Mouse (Mus musculus): Measurements from ENCODE around the gene Stx19. TPM values are rescaled to one million over a fixed set of nuclear protein-coding genes. Genes with fewer than 3 reads are reported as not detected.

The Stx19 gene
- polyA plus RNA-seq, 1 experiment from 2014 or later = 0.36 TPM

GRCm38 (mm10) chr16:62813790-62814189 lies 686 bp upstream of the Stx19 start:
- H3K9me3 ChIP-seq (replicated peaks) = no peaks in the 10 kb centered on the region
- no peaks in the 10 kb centered on the region for H3K4me1 ChIP-seq
- H3K36me3 ChIP-seq = 0 out of 2 replicates have a peak, but pooled peaks cover 4% of the 10 kb centered on the region
- 80% methylated on average over 5 of the region's 5 CpGs for WGBS
- no peak overlapping the region for H3K4me3 ChIP-seq
- no peak for DNase-seq (ENCODE audit: low spot score)
- H3K27ac ChIP-seq (replicated peaks) = no peak overlapping the region
- no peaks in the 10 kb centered on the region for H3K27me3 ChIP-seq (ENCODE audit: low read depth, poor library complexity, severe bottlenecking)

GRCm38 (mm10) chr16:62822472-62822871 lies 8.0 kb downstream of the Stx19 start:
- 92% methylated on average over 6 of the region's 6 CpGs for WGBS
- H3K36me3 ChIP-seq = 0 out of 2 replicates have a peak, but pooled peaks cover 4% of the 10 kb centered on the region
- no peak overlapping the region for H3K4me3 ChIP-seq
- H3K27ac ChIP-seq (replicated peaks) = no peak overlapping the region
- H3K9me3 ChIP-seq (replicated peaks) = no peaks in the 10 kb centered on the region
- DNase-seq (ENCODE audit: low spot score) = no peak
- no peaks in the 10 kb centered on the region for H3K27me3 ChIP-seq (ENCODE audit: low read depth, poor library complexity, severe bottlenecking)
- H3K4me1 ChIP-seq = 0 out of 2 replicates have a peak, but pooled peaks cover 6% of the 10 kb centered on the region

- Histone ChIP-seq H3K27ac (replicated peaks) (no peak overlapping the region), H3K9me3 (replicated peaks) (no peaks in the 10 kb centered on the region), H3K36me3 (0 out of 2 replicates have a peak, but pooled peaks cover 4% of the 10 kb centered on the region), H3K4me1 (0 out of 2 replicates have a peak, but pooled peaks cover 6% of the 10 kb centered on the region), H3K4me3 (no peak overlapping the region), H3K27me3 (ENCODE audit: low read depth, poor library complexity, severe bottlenecking) (no peaks in the 10 kb centered on the region)
- no peak for DNase-seq (ENCODE audit: low spot score)
- 78% methylated on average over 12 of the region's 12 CpGs for WGBS
Measured at GRCm38 (mm10) chr16:62826156-62827001, 11.9 kb downstream of the Stx19 start.

GRCm38 (mm10) chr16:62832027-62832426 lies 17.6 kb downstream of the Stx19 start:
- Histone ChIP-seq H3K36me3 (no peaks in the 10 kb centered on the region), H3K4me1 (peaks cover 3% of the 10 kb centered on the region; the same call in 1 of the 2 replicates), H3K4me3 (no peak overlapping the region), H3K27me3 (ENCODE audit: low read depth, poor library complexity, severe bottlenecking) (no peaks in the 10 kb centered on the region), H3K27ac (replicated peaks) (no peak overlapping the region), H3K9me3 (replicated peaks) (no peaks in the 10 kb centered on the region)
- 92% methylated on average over 2 of the region's 2 CpGs for WGBS
- no peak for DNase-seq (ENCODE audit: low spot score)

GRCm38 (mm10) chr16:62832481-62832880 lies 18.0 kb downstream of the Stx19 start:
- 23% methylated on average over 4 of the region's 4 CpGs for WGBS
- Histone ChIP-seq H3K36me3 (no peaks in the 10 kb centered on the region), H3K9me3 (replicated peaks) (no peaks in the 10 kb centered on the region), H3K4me1 (peaks cover 3% of the 10 kb centered on the region; the same call in 1 of the 2 replicates), H3K27me3 (ENCODE audit: low read depth, poor library complexity, severe bottlenecking) (no peaks in the 10 kb centered on the region), H3K4me3 (no peak overlapping the region), H3K27ac (replicated peaks) (no peak overlapping the region)
- DNase-seq (ENCODE audit: low spot score) = peak; percentile 30

- 77% methylated on average over 3 of the region's 3 CpGs for WGBS
- no peak for DNase-seq (ENCODE audit: low spot score)
- peaks cover 3% of the 10 kb centered on the region; the same call in 1 of the 2 replicates for H3K4me1 ChIP-seq
Measured at GRCm38 (mm10) chr16:62834016-62834735, 19.7 kb downstream of the Stx19 start.

GRCm38 (mm10) chr16:62845341-62845740 lies 30.9 kb downstream of the Stx19 start:
- no peaks in the 10 kb centered on the region for H3K9me3 ChIP-seq (replicated peaks)
- DNase-seq (ENCODE audit: low spot score) = no peak
- no peak overlapping the region for H3K27ac ChIP-seq (replicated peaks)
- H3K4me1 ChIP-seq = peaks cover 25% of the 10 kb centered on the region
- H3K36me3 ChIP-seq = no peaks in the 10 kb centered on the region
- H3K4me3 ChIP-seq = no peak overlapping the region
- no peaks in the 10 kb centered on the region for H3K27me3 ChIP-seq (ENCODE audit: low read depth, poor library complexity, severe bottlenecking)
- WGBS = 90% methylated on average over 6 of the region's 6 CpGs

More at GRCm38 (mm10) chr16:62834016-62834735, 19.7 kb downstream of the Stx19 start:
- Histone ChIP-seq H3K9me3 (replicated peaks) (no peaks in the 10 kb centered on the region), H3K4me3 (no peak overlapping the region), H3K27me3 (ENCODE audit: low read depth, poor library complexity, severe bottlenecking) (no peaks in the 10 kb centered on the region), H3K36me3 (no peaks in the 10 kb centered on the region), H3K27ac (replicated peaks) (no peak overlapping the region)

- DNase-seq (ENCODE audit: low spot score) = peak; percentile 93
- under 1% methylated on average over 51 of the region's 52 CpGs for WGBS
- Histone ChIP-seq H3K27ac (replicated peaks) (peak within 1 kb of the TSS; percentile 89), H3K9me3 (replicated peaks) (no peaks in the 10 kb centered on the region), H3K36me3 (no peaks in the 10 kb centered on the region), H3K4me3 (peak within 1 kb of the TSS; percentile 91), H3K27me3 (ENCODE audit: low read depth, poor library complexity, severe bottlenecking) (no peaks in the 10 kb centered on the region), H3K4me1 (peaks cover 23% of the 10 kb centered on the region)
Measured at GRCm38 (mm10) chr16:62846498-62847312, 32.2 kb downstream of the Stx19 start, which contains the start of gene Arl13b. Gene Arl13b (minus strand): TSS chr16:62847040.

GRCm38 (mm10) chr16:62852464-62853252 lies 38.2 kb downstream of the Stx19 start:
- 87% methylated on average over 3 of the region's 3 CpGs for WGBS
- Histone ChIP-seq H3K9me3 (replicated peaks) (no peaks in the 10 kb centered on the region), H3K36me3 (no peaks in the 10 kb centered on the region), H3K27ac (replicated peaks) (no peak overlapping the region), H3K27me3 (ENCODE audit: low read depth, poor library complexity, severe bottlenecking) (no peaks in the 10 kb centered on the region), H3K4me3 (no peak overlapping the region), H3K4me1 (peaks cover 13% of the 10 kb centered on the region; the same call in 1 of the 2 replicates)
- DNase-seq (ENCODE audit: low spot score) = no peak

- Histone ChIP-seq H3K4me1 (peaks cover 13% of the 10 kb centered on the region; the same call in 1 of the 2 replicates), H3K4me3 (peak overlapping the region; percentile 71), H3K9me3 (replicated peaks) (no peaks in the 10 kb centered on the region), H3K27ac (replicated peaks) (peak overlapping the region; percentile 91), H3K36me3 (no peaks in the 10 kb centered on the region), H3K27me3 (ENCODE audit: low read depth, poor library complexity, severe bottlenecking) (no peaks in the 10 kb centered on the region)
- peak; percentile 17 for DNase-seq (ENCODE audit: low spot score)
- 21% methylated on average over 3 of the region's 3 CpGs for WGBS
Measured at GRCm38 (mm10) chr16:62853611-62854126, 39.2 kb downstream of the Stx19 start.
